Mouse (Mus musculus) c-Kit-positive CD71-positive TER-119-positive erythroid progenitor cells, embryonic 14.5 days (primary cell): Measurements from ENCODE around the gene Satb2.

Source experiments
- DNase-seq: peaks from one replicate; pipeline ENCODE4 v3.0.0-alpha.2; 2013; ENCODE audit warnings: low spot score

Gene Satb2

DNA sequence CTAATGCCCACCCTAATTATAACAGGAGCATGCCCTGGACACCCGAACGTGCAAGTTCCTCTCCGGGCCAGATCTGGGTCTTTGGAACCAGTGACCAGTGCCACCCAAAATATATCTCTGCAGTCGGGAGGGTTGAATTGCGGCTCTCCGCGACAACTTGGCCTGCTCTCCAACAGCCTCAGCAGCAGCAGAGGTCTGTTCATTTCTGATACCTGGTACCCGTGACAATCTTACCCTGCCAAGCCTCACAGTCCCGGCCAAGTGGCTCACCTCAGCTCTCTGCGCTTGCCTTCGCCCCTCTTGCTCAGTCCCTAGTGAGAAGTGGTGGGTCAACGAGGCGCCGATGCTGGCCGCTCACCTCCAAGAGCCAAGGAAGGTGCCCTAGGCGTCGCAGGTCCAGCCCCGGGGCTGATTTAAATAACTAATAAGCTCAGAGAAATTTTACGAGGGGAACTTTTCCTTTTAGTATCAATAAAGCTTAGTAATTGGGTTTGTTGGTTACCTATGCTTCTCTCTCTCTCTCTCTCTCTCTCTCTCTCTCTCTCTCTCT, at the start of gene Satb2:
Gene Satb2 (minus strand): TSS at position 500 of the 550 bp plus-strand sequence.
- DNase-seq: no peak

DNA sequence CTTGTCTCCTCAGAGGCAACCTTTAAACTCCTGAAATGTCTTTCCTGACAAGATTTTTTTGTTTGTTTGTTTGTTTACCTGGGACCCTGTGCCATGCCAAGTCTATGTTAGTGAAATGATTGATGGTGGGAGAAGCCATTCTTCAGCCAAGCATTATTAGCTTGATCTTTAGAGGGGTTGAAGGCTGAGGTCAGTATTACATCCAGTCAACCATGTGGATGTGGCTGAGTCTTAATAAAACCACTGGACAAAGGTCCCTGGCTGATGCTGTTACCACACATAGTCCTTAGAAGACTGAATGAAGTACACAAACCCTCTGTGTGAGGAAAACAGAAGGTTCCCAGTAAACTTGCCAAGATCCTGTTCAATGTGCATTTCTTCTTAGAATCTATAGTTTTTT, 40.5 kb upstream of the Satb2 start:
- no peak for DNase-seq

DNA sequence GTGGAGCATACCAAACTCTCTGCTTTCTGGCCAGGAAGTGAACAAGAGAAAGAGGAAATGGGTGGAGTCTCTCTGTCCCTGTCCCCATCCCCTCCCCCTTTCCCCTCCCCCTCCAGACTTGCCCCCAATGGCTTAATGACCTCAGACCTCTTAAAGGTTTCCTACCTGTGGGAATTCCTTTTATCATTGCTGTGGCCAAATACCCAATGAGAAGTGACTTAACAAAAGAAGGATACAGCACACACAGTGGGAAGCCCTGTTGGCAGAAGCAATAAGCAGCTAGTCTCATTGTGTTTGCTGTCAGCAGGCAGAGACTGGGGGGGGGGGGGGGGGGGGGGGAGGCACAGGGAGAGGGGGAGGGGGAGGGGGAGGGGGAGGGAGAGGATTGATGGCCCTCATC, 35.4 kb upstream of the Satb2 start:
- no peak for DNase-seq

DNA sequence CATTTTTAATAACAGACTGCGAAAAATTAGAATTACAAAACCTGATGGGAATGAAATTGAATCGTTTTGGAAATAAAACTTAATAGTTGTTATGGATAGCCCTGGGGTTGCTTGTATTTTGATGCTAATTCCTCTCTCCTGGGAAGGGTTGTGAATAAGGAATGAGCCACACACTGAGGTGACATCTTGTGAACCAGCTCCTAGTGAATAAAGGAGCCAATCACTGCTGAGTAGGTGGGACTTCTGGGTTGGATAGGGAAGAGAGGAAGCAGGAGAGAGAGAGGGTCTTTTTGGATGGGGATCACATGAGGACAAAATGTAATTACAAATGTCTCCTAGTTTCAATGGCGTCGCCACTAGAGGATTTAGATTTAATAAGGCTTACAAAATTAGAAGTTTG, 30.7 kb upstream of the Satb2 start:
- no peak for DNase-seq

GRCm38 (mm10) chr1:56995041-56995440, 16.6 kb upstream of the Satb2 start:
- no peak for DNase-seq

DNA sequence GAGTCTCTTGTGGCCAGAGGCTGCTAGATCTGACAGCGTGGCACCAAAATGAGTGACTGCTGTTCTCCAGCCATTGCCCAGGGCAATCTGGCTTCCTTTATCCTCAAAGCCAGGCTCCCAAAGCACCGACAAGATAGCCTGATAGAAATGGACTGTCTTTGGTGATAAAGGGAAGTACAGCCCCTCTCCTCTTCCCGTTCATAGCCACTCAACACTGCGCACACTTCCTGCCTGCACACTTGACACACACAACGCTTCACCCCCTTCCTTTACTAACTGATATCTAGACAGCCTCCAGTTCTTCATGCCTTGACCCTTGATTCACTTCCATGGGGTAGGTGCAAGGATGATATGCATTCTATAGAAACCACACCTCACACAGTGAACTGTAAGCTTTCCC, 13.9 kb upstream of the Satb2 start:
- DNase-seq: no peak

DNA sequence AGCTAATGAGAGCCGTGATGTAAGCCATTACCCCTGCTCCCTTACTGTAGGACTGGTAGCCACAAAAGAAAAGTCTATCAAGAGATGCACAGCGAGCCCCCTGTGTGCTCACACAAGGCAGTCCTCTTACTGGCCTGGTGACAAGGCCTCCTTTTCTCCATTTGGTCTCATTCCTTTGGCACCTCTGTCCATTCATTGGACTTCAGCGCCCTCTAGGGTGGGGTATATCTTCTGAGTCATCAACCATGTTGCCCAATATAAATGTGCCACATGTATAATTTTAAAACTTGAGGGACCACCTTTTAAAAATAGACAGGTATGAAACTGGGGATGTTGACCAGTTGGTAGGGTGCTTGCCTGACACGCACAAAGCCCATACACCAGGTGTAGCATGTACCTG, 13.2 kb upstream of the Satb2 start:
- DNase-seq: no peak

DNA sequence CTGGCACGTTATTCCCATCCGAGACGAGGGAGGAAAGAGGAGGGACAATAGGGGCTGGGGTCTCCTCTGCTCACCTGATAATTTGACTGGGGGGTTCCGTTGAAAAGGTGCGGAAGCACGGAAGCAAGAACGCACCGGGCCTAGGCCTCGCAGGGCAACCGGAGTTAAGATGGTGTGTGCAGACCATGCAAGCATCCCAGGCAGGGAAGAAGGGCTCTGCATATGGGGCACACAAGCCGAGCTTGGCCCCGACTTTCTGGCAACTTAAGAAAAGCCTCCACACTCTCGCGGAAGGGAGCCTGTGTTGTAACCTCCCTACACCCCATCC, 6.0 kb upstream of the Satb2 start:
- no peak for DNase-seq

DNA sequence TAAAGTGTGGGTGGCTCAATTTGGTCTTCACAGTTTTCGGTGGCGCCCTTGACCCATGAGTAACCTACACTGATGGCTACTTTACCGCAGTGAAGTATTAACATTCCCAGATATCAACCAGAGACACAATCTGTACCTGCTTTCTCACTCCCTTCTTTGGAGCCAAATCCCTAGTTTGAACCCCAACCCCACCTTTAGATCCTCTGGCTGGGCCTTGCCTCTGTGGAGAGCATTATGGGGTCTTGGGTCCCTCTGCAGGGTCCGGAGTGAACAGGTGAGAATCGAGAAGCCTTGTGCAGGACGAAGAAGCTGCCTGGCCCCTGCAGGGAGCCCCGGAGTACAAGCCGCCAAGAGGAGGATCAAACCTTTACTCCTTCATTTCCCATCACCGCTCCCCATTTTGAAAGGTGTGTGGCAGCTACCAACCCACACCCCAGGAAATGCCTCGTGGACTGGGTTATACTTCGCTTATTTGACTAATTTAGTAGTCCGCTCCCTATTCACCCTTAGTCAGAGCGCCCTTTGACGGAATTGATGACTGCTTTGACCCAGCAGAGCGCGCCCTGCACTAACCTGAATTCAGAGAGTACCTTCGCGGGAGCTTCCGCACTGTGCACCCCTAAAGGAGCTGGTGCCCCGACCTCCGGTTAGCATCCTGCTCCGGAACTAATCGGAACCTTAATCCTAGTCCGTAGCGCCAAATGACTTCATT, 5.5 kb upstream of the Satb2 start:
- DNase-seq: no peak

- no peak for DNase-seq
These were observed 4.7 kb upstream of the Satb2 start for GRCm38 (mm10) chr1:56983100-56983590.

DNA sequence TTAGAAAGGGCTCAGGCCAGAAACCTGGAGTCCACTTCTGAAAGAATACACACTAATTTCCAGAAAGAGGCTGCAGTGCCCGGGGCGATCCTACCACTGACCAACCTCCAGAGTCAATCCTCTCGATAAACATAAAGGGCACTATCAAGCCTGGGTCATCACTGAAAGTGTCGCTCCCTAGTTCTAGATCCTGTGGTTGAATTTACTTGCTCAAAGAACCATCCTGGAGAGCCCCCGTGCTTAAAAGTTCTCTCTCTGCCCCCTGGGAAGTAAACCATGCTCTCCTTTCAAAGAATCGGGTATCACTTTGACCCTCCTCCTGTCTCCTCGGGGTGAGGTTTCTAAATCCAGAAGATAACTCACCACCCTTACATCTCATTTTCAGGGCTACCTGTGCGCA, 4.2 kb upstream of the Satb2 start:
- no peak for DNase-seq

DNA sequence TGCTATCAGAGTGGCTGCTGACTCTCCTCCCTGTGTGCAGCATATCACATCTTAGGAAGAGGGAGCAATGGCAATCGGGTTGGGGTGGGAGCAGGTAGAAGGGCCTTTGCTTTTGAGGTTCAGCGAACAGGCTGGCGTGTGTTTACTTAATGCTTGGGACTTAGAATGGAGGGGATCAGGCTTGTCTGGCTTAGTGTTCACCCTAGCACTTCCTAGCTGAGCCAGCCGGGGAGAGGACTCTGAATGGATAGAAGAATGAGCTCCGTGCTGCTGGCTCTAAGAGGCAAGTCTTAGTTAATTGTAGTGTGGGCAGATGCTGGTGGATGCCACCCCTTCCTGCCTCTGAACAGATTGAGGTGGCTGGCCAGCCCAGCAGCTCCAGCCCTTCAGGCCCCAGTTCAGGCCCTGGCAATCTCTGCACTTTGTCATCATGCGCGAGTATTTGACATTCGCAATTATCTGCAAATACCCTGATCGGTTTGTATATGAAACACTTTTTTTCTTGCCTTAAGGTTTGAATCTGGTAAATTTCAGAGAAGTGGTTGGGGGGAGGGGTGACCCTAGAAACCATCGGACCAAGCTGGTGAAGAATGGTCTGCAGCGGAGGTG, 3.6 kb upstream of the Satb2 start:
- DNase-seq: no peak

DNA sequence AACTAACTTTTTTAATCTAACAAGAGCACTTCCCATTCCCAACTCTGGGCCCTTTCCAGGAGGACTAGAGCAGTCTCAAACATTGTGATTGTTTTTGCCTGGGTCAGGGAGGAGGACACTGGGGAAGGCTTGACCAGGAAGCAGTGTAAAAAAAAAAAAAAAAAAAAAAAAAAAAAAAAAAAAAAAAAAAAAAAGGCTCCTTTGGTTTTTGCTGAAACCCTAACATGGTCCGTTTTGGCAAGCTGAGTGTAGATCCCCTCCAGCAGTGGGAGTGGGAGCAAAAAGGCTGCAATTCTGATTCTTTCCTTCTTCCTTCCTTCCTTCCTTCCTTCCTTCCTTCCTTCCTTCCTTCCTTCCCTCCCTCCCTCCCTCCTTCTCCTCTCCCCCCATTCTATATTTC, 3.1 kb upstream of the Satb2 start:
- DNase-seq: no peak

GRCm38 (mm10) chr1:56980631-56981275, 2.3 kb upstream of the Satb2 start:
- no peak for DNase-seq

GRCm38 (mm10) chr1:56979531-56980395, 1.3 kb upstream of the Satb2 start:
- DNase-seq: no peak

DNA sequence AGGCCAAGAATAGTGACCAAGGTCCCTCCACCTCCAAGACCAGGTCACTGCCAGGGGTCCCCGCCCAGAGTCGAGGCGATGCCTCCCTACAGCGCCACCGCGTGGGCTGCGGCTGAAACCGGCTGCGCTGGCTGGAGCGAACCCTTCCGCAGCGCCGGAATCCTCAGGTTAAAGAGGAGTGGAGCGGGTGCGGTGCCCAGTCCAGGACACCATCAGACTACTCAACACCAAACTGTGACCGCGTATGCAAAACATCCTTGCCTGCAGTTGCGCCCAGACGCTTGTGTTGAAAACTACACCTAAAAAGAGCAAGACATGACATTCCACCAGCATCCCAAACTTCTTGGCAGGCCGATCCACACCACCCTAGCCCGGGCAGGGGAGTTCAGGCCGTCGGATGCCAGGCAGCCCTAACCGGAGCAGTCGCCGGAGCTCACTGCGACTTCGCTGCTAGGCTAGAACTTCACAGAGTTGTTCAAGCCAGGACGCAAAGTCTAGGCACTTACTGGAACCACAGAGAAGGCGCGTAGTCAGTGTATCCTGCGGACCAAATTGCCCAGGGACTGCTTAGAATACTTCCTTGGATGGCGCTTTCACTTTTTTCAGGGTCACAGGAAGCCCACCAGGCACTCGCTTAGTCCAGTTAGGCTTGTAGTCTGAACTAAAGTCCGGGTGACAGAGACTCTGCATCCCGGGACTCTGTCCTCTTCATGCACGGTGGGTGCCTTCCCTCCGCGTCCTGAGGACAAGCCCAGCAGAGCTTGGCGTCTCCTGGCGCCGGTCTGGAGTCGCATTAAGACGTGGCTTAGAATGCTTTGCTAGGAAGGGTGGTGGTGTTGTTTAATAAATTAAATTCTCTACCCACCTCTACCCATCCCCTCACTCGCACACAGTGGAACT, 999 bp downstream of the Satb2 start:
- DNase-seq: no peak

GRCm38 (mm10) chr1:56976825-56977104, 1.7 kb downstream of the Satb2 start:
- no peak for DNase-seq

DNA sequence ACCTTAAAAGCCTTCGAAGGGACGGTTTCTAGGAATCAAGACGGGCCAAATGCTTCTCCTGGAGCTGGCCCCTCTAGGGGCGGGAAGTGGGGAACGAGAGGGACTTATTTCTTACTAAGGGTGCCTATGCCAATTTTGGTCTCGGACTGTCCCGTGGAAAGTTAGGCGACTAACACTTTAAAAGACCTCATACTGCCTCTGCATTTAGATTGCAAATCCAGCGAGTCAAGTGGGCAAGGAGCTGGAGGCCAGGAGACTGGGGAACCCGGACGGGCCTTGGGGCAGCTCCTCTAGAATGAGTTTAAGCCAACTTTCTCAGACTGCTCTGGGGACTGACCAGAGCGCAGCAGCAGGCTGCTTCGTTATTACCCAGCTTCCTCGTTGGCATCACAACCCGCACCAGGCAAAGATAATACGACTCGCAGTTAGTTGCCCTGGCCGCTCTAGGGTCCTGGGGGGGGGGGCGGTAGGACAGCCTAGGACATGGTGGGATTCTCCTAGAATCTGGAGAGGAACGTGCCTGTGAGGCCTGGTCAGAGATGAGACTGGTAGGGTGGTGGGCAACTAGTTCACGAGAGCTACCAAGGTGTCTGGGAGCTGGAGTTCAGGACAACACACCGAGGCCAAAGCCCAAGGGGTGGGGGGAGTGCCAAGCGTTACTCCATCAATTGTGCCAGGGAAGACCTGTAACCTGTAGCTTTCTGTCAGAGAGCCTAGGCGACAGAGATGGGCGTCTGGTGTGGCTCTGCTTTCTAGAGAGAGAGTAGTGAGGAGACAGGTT, 2.2 kb downstream of the Satb2 start:
- DNase-seq: no peak

GRCm38 (mm10) chr1:56975546-56975945, 2.9 kb downstream of the Satb2 start:
- DNase-seq: no peak

DNA sequence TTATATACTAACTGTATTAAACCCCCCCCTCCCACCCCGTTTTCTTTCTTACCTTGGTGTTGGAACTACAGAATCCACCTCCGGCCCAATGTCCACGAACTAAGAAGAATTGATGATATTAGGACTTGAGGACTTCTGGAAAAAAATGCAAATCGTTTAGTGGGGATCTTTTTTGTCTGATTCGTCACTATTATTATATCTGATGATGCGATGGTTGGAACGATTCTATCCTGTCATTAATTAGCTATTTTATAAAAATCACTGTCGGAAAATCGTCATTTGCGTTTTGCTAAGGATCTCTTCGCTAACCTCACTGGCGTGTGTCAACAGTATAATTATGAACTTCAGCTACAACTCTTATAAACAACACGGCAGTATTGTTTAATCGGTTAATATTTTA, 4.3 kb downstream of the Satb2 start:
- no peak for DNase-seq

GRCm38 (mm10) chr1:56973593-56973950, 4.9 kb downstream of the Satb2 start:
- DNase-seq: no peak
